Mouse (Mus musculus) neural tube, embryonic 12.5 days (tissue): ENCODE measurements around the gene Nusap1. TPM values are rescaled to one million over a fixed set of nuclear protein-coding genes. Genes with fewer than 3 reads are reported as not detected.
"Not testable (repeated sequence)": the region's sequence is repeated elsewhere in the genome, so short reads cannot be mapped to it uniquely, and the experiment has no call there.

Source experiments
- ATAC-seq: fragments of 200-750 bp; cut with Nextera tagmentation; 2 replicates; pipeline ENCODE4 v1.8.0; 2017; ENCODE audit warnings: low read depth, mild to moderate bottlenecking, moderate TSS enrichment, moderate library complexity; ENCODE audit not compliant: low FRiP score
- H3K27ac ChIP-seq: fragments of 300-500 bp; sonication (generic); 2 replicates; pipeline ENCODE4 v1.5.1; 2016
- H3K27me3 ChIP-seq: fragments of 300-500 bp; sonication (generic); replicated peaks from 2 replicates; pipeline ENCODE4 v1.6.1; 2016; ENCODE audit warnings: mild to moderate bottlenecking
- H3K36me3 ChIP-seq: fragments of 300-500 bp; sonication (generic); 2 replicates; pipeline ENCODE4 v1.6.1; 2016; ENCODE audit warnings: mild to moderate bottlenecking
- H3K4me1 ChIP-seq: fragments of 300-500 bp; sonication (generic); 2 replicates; pipeline ENCODE4 v1.6.1; 2016
- H3K4me2 ChIP-seq: fragments of 300-500 bp; sonication (generic); replicated peaks from 2 replicates; pipeline ENCODE4 v1.6.1; 2016; ENCODE audit warnings: mild to moderate bottlenecking
- H3K4me3 ChIP-seq: fragments of 300-500 bp; sonication (generic); 2 replicates; pipeline ENCODE4 v1.5.1; 2016
- H3K9ac ChIP-seq: fragments of 300-500 bp; sonication (generic); 2 replicates; pipeline ENCODE4 v1.6.1; 2016; ENCODE audit warnings: mild to moderate bottlenecking
- H3K9me3 ChIP-seq: fragments of 300-500 bp; sonication (generic); 2 replicates; pipeline ENCODE4 v1.6.1; 2016; ENCODE audit warnings: mild to moderate bottlenecking
- WGBS: fragments of 180-500 bp; shearing (Covaris S2); methylation state at CpG from one replicate; pipeline ENCODE4 v1.1.7; 2016; 5-methylcytosine and 5-hydroxymethylcytosine counted together
- polyA plus RNA-seq: library from polyadenylated mRNA; unstranded; fragments of >200 nt; fragmentation: Nextera tagmentation; extraction: Ambion mirVana; gene quantifications from 2 replicates; pipeline ENCODE4 v1.2.1, GENCODE M21; 2016

Nusap1 gene
- polyA plus RNA-seq, 1 experiment from 2014 or later, result 54.9 TPM

DNA sequence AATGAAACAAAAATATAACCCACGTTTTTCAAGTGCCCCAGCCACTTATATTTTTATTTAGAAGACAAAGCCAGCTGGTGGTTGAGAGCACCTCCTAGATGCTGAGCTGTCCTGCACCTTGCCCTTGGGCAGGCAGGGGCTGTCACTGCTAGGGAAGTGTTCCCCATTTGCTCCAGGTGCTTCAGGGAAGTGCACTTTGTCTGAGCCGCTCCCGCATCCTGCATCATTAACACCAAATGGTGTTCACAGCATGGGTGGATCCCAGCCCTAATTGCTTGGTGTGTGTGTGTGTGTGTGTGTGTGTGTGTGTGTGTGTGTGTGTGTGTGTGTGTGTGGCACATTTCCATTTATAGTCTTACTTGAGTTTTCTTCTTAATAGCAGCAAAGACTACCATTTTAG lies 16.5 kb upstream of the Nusap1 start:
- H3K9ac ChIP-seq, H3K27me3 ChIP-seq: not testable (repeated sequence)
- H3K4me2 ChIP-seq, result 0 out of 2 replicates have a peak overlapping the region, but pooled peaks have one; percentile 5

DNA sequence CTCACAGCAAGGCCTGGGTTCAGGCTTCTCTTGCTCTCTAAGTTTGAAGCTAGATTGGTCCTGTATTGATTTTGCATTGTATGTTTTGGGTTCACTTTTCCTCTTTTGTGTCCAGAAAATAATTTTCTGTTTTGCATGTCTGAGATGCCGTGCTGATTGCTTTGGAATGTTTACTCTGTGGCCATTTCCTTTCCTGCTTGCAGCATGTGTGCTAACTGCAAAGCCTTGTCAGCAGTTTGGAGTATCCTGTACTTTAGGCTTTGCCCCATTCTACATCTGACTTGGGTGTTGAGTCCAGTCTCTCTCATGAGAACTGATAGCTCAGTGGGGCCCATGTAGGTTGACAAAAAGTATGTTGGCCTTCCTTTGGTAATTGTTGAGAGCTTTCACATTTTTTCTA lies 15.6 kb upstream of the Nusap1 start:
- WGBS, result 89% methylated on average over 1 of the region's 1 CpGs
- no peak for ATAC-seq
- no peak overlapping the region for H3K27ac ChIP-seq
- H3K36me3 ChIP-seq, result peaks cover 63% of the 10 kb centered on the region
- H3K9me3 ChIP-seq, result no peaks in the 10 kb centered on the region
- no peaks in the 10 kb centered on the region for H3K27me3 ChIP-seq
- H3K4me3 ChIP-seq, result no peak overlapping the region
- H3K4me1 ChIP-seq, result no peaks in the 10 kb centered on the region
- H3K9ac ChIP-seq, result no peak overlapping the region
- no peak overlapping the region for H3K4me2 ChIP-seq

More for the DNA sequence above, 16.5 kb upstream of the Nusap1 start:
- not testable (repeated sequence) for H3K27ac ChIP-seq, H3K9me3 ChIP-seq, H3K4me1 ChIP-seq, ATAC-seq, H3K4me3 ChIP-seq
- H3K36me3 ChIP-seq, result peaks cover 64% of the 10 kb centered on the region
- 86% methylated on average over 3 of the region's 3 CpGs for WGBS

DNA sequence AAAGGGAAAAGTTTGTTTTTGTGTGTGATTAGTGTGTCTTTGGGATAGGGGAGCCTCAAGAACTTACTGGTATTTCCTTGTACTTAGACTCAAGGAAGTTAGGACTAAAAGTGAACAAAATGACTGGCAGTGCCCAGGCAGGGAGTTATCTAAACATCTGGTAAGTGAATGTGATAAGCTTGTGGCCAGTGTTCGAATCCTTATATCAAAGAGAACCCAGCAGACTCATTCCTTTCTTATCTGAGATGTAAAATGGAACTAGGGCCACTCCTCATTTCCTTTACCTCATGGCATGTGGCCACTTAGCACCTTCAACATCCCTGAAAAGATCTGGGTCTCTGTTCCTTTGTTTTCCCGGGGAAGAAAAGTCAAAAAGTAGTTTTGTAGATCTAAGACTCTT lies 14.2 kb upstream of the Nusap1 start:
- Histone ChIP-seq H3K27ac (no peak overlapping the region), H3K36me3 (peaks cover 62% of the 10 kb centered on the region), H3K9ac (no peak overlapping the region)

DNA sequence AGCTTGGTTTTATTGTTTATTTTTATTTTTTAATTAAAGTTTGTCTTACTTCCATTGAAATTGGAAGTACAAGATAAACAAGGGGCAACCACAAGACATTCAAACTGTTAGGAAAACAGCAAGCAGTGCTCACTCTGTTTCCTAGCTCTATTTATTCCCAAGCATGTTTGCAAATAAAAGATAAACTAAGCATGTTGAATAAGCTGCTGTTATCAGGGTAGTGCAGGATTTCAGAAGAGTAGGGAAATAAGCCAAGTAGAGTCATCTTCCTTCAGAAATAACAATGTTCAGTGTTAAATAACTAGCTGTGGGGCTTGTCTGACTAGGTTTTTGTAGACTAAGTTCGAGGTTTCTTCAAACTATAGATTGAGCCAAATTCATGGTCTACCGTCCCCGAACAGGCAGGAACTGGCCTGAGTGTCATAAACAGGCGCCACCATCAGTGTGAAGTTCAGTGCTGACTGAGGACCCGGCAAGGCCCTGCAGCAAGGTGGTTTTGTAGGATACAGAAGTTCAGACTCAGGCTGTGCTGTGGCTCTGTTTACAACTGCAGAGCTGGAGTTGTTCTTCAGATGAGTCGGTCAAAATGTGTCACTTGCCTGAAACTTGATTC lies 12.6 kb upstream of the Nusap1 start:
- Histone ChIP-seq H3K4me2 (no peak overlapping the region), H3K9me3 (no peaks in the 10 kb centered on the region), H3K27me3 (no peaks in the 10 kb centered on the region), H3K36me3 (peaks cover 53% of the 10 kb centered on the region), H3K4me3 (no peak overlapping the region), H3K27ac (no peak overlapping the region), H3K4me1 (no peaks in the 10 kb centered on the region), H3K9ac (no peak overlapping the region)
- WGBS, result 92% methylated on average over 6 of the region's 6 CpGs
- no peak for ATAC-seq

More for the DNA sequence above, 14.2 kb upstream of the Nusap1 start:
- Histone ChIP-seq H3K4me1 (no peaks in the 10 kb centered on the region), H3K4me3 (no peak overlapping the region), H3K4me2 (no peak overlapping the region), H3K9me3 (no peaks in the 10 kb centered on the region), H3K27me3 (no peaks in the 10 kb centered on the region)
- WGBS, result 90% methylated on average over 2 of the region's 2 CpGs
- ATAC-seq, result no peak

GRCm38 (mm10) chr2:119607023-119607422 lies 11.1 kb upstream of the Nusap1 start:
- Histone ChIP-seq H3K4me1 (no peaks in the 10 kb centered on the region), H3K9me3 (no peaks in the 10 kb centered on the region), H3K9ac (no peak overlapping the region), H3K27ac (no peak overlapping the region), H3K4me3 (no peak overlapping the region), H3K27me3 (no peaks in the 10 kb centered on the region), H3K4me2 (no peak overlapping the region), H3K36me3 (peaks cover 49% of the 10 kb centered on the region)
- WGBS, result 95% methylated on average over 4 of the region's 4 CpGs
- no peak for ATAC-seq

GRCm38 (mm10) chr2:119617841-119618198 lies 278 bp upstream of the Nusap1 start:
- ATAC-seq, result no peak
- peak overlapping the region; percentile 72 for H3K4me3 ChIP-seq
- H3K9ac ChIP-seq, result peak overlapping the region; percentile 58
- H3K27ac ChIP-seq, result no peak overlapping the region
- under 1% methylated on average over 13 of the region's 13 CpGs for WGBS
- no peaks in the 10 kb centered on the region for H3K27me3 ChIP-seq
- peak overlapping the region; percentile 87 for H3K4me2 ChIP-seq
- H3K9me3 ChIP-seq, result no peaks in the 10 kb centered on the region
- no peaks in the 10 kb centered on the region for H3K36me3 ChIP-seq
- peaks cover 23% of the 10 kb centered on the region for H3K4me1 ChIP-seq

- not testable (repeated sequence) for H3K27me3 ChIP-seq, H3K27ac ChIP-seq, H3K9me3 ChIP-seq, ATAC-seq, H3K36me3 ChIP-seq
- 16% methylated on average over 6 of the region's 6 CpGs for WGBS
- H3K4me3 ChIP-seq, result peak overlapping the region; percentile 72
- peaks cover 23% of the 10 kb centered on the region for H3K4me1 ChIP-seq
- peak overlapping the region; percentile 81 for H3K4me2 ChIP-seq
- H3K9ac ChIP-seq, result peak overlapping the region; percentile 30; the same call in 1 of the 2 replicates
Observed at GRCm38 (mm10) chr2:119619002-119619401, 904 bp downstream of the Nusap1 start.

DNA sequence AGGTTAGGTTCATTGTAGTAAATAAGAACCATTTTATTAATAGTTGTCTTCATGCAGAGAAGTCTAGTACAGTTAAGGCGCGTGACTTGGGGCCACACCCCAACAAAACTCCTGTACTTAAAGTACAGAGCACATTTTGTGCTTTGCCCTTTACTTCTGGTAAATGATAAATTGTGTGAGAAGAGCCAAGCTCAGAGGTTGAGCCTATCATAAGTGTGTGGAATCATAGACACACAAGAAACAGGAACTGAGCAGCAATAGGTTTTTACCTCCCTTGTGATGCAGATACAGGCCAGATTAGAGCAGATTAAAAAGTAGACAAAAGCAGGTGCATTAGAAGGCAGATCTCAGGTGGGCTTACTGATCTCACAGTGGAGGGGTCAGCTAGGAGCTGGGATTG lies 3.2 kb downstream of the Nusap1 start:
- no peak overlapping the region for H3K9ac ChIP-seq

GRCm38 (mm10) chr2:119636781-119637180 lies 18.7 kb downstream of the Nusap1 start:
- H3K4me1 ChIP-seq, result no peaks in the 10 kb centered on the region
- H3K4me2 ChIP-seq, result no peak overlapping the region
- no peak for ATAC-seq
- no peak overlapping the region for H3K4me3 ChIP-seq
- no peak overlapping the region for H3K9ac ChIP-seq
- WGBS, result 84% methylated on average over 1 of the region's 1 CpGs
- no peak overlapping the region for H3K27ac ChIP-seq
- no peaks in the 10 kb centered on the region for H3K27me3 ChIP-seq
- H3K9me3 ChIP-seq, result no peaks in the 10 kb centered on the region
- H3K36me3 ChIP-seq, result peaks cover 69% of the 10 kb centered on the region

More for the DNA sequence above, 3.2 kb downstream of the Nusap1 start:
- H3K36me3 ChIP-seq, result peaks cover 7% of the 10 kb centered on the region
- H3K4me2 ChIP-seq, result peak overlapping the region; percentile 14; the same call in 1 of the 2 replicates
- no peak for ATAC-seq
- H3K27ac ChIP-seq, result no peak overlapping the region
- no peak overlapping the region for H3K4me3 ChIP-seq
- H3K4me1 ChIP-seq, result peaks cover 23% of the 10 kb centered on the region
- H3K27me3 ChIP-seq, result no peaks in the 10 kb centered on the region
- WGBS, result 98% methylated on average over 2 of the region's 2 CpGs
- H3K9me3 ChIP-seq, result no peaks in the 10 kb centered on the region

DNA sequence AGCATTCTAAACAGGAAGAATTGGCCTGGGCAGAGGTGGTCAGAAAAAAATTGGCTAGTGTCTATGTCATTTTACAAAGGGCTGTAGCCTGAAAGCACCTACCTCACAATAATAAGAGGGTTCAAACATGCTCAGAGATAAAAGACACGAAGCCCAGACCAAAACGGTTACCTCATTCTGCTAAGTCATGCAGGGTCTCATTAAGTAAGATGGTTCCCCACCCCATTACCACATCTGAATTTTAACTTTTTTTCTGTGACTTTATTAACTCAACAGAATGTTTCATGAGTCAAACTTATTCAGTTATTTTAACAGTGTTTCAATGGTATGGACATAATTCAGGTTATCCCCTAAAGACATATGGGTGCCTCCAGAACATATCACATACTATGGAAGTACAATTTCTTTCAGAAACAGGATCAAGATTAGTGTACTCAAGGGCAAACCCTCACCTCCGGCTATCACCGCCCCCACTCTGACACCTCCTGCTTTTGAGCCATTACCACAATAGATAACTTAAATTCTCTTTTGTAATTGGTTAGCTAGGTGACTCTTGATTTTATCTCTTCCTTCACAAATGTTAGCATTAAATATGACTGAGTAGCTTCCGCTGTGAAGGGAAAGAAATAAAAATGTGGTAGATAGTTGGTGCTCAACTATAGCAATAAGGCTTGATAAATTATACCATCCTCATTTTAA lies 23.3 kb downstream of the Nusap1 start:
- peaks cover 61% of the 10 kb centered on the region for H3K36me3 ChIP-seq
- H3K4me1 ChIP-seq, result no peaks in the 10 kb centered on the region
- H3K4me2 ChIP-seq, result no peak overlapping the region
- no peak overlapping the region for H3K9ac ChIP-seq
- H3K9me3 ChIP-seq, result no peaks in the 10 kb centered on the region
- ATAC-seq, result no peak
- 96% methylated on average over 5 of the region's 5 CpGs for WGBS
- no peaks in the 10 kb centered on the region for H3K27me3 ChIP-seq
- no peak overlapping the region for H3K4me3 ChIP-seq
- H3K27ac ChIP-seq, result no peak overlapping the region

- Histone ChIP-seq H3K9ac (no peak overlapping the region), H3K4me3 (no peak overlapping the region), H3K4me2 (no peak overlapping the region), H3K9me3 (no peaks in the 10 kb centered on the region), H3K27ac (no peak overlapping the region), H3K4me1 (no peaks in the 10 kb centered on the region), H3K27me3 (no peaks in the 10 kb centered on the region), H3K36me3 (peaks cover 59% of the 10 kb centered on the region)
- no peak for ATAC-seq
- 95% methylated on average over 5 of the region's 5 CpGs for WGBS
Observed at GRCm38 (mm10) chr2:119644254-119644653, 26.2 kb downstream of the Nusap1 start.

DNA sequence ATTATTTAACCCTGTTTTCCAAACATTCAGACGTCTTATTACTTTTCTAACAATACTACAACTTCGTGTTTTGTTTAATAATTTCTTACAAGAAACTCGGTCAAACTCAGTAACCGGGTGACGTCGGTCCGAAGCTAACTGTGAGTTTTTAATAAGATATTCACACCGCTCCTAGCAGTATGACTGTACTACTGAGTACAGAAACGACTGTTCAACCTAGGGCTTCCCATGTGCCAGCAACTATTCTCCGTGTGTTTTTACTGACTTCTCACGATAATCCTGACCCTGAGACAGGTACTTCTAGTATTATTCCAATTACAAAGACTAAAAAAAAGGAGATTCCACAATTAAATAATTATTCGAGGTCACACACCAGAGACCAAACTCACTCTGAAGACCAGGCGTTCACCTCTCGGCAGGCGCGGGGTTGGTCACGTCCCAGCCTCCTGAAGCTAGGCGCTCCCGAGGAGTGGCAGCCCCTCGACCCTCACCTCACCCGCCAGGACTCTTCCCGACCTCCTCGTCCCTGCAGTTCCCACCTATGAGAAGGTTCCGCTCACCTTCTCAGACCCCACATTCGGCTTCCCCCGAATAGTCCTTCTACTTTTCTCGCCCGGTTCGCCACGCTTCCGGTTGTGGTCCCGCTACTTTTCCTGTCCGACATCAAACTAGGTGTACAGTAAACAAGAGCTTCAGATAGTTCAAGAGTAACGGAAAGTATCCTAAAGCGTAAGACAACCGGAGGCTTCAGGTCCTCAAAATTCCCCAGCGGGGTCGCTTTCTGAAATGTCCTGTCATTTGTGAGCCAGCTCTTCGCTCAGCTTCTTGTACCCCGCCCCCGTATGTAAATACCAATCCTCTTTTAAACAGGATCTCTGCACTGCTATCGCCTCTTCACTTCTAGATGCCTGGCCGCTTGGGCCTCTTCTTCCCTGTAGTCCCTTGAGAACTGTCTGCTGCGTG lies 44.4 kb downstream of the Nusap1 start, which contains the start of gene Ndufaf1:
Gene Ndufaf1 (minus strand): TSS at position 608 of the 963 bp plus-strand sequence.
- Histone ChIP-seq H3K36me3 (peaks cover 18% of the 10 kb centered on the region), H3K27ac (no peak within 1 kb of the TSS), H3K27me3 (no peaks in the 10 kb centered on the region), H3K4me1 (peaks cover 3% of the 10 kb centered on the region), H3K9ac (peak within 1 kb of the TSS; percentile 74), H3K4me3 (peak within 1 kb of the TSS; percentile 72), H3K4me2 (peak within 1 kb of the TSS; percentile 77), H3K9me3 (no peaks in the 10 kb centered on the region)
- ATAC-seq, result 0 out of 2 replicates have a peak, but pooled peaks have one; percentile 37
- WGBS, result 2% methylated on average over 44 of the region's 44 CpGs
